Mouse (Mus musculus) liver, adult 2 months (tissue): ENCODE measurements around the gene Slfn2. TPM values are rescaled to one million over a fixed set of nuclear protein-coding genes. Genes with fewer than 3 reads are reported as not detected.

Experiments
- DNase-seq: peaks from one replicate; pipeline ENCODE4 v3.0.0-alpha.2; 2011; ENCODE audit warnings: low read depth, low spot score; ENCODE audit errors: extremely low read depth
- H3K27ac ChIP-seq: fragments of 200-500 bp; replicated peaks from 2 replicates; pipeline ENCODE4 v1.5.1; 2012; ENCODE audit warnings: low read depth, mild to moderate bottlenecking, control low read depth, inconsistent platforms, low read length; ENCODE audit not compliant: insufficient read depth
- H3K27me3 ChIP-seq: fragments of 200-500 bp; 2 replicates; pipeline ENCODE4 v1.6.1; 2012; ENCODE audit warnings: mild to moderate bottlenecking, moderate library complexity, low read length, inconsistent platforms; ENCODE audit not compliant: control insufficient read depth, insufficient read depth
- H3K36me3 ChIP-seq: fragments of 200-500 bp; 2 replicates; pipeline ENCODE4 v1.6.1; 2012; ENCODE audit warnings: low read length, inconsistent platforms; ENCODE audit not compliant: control insufficient read depth, insufficient read depth
- H3K4me1 ChIP-seq: fragments of 200-500 bp; 2 replicates; pipeline ENCODE4 v1.6.1; 2011; ENCODE audit warnings: low read length; ENCODE audit not compliant: control insufficient read depth, insufficient read depth
- H3K4me3 ChIP-seq: fragments of 200-500 bp; 2 replicates; pipeline ENCODE4 v1.5.1; 2011; ENCODE audit warnings: low read depth, mild to moderate bottlenecking, control low read depth, low read length, moderate library complexity; ENCODE audit not compliant: insufficient read depth
- H3K79me2 ChIP-seq: fragments of 200-500 bp; 2 replicates; pipeline ENCODE4 v1.6.1; 2012; ENCODE audit warnings: inconsistent platforms, mild to moderate bottlenecking, low read length, moderate library complexity; ENCODE audit not compliant: control insufficient read depth, insufficient read depth
- H3K9ac ChIP-seq: fragments of 200-500 bp; 2 replicates; pipeline ENCODE4 v1.6.1; 2012; ENCODE audit warnings: low read depth, mild to moderate bottlenecking, control low read depth, inconsistent platforms, low read length
- CTCF ChIP-seq: fragments of 200-500 bp; IDR thresholded peaks from 2 replicates; pipeline ENCODE4 v1.5.1; 2011; ENCODE audit warnings: low read depth, low read length, control low read depth
- POLR2A ChIP-seq: fragments of 200-500 bp; IDR thresholded peaks from 2 replicates; pipeline ENCODE4 v1.6.1; 2011; ENCODE audit warnings: low read length, control low read depth; ENCODE audit not compliant: insufficient read depth; ENCODE audit errors: extremely low read depth
- WGBS: fragments of 180-500 bp; shearing (Covaris S2); methylation state at CpG from one replicate; pipeline ENCODE4 v1.1.7; 2018; 5-methylcytosine and 5-hydroxymethylcytosine counted together
- polyA plus RNA-seq: library from polyadenylated mRNA; depleted of rRNA; stranded (reverse); fragments of >200 nt; gene quantifications from 2 replicates; pipeline ENCODE4 v1.2.3, GENCODE M21; 2012
- total RNA-seq: library from RNA; depleted of rRNA; stranded (reverse); fragments of >200 nt; gene quantifications from 2 replicates; pipeline ENCODE4 v1.2.3, GENCODE M21; 2014

The Slfn2 gene
- total and polyA plus RNA-seq, 2 experiments, result 1.5 to 8.7 TPM

- Histone ChIP-seq H3K79me2 (no peaks in the 10 kb centered on the region; the same call in 1 of the 2 replicates), H3K4me3 (peak overlapping the region; percentile 41; the same call in 1 of the 2 replicates), H3K27me3 (no peaks in the 10 kb centered on the region), H3K36me3 (no peaks in the 10 kb centered on the region), H3K27ac (peak overlapping the region; percentile 71), H3K4me1 (no peaks in the 10 kb centered on the region), H3K9ac (peak overlapping the region; percentile 61; the same call in 1 of the 2 replicates)
- TF ChIP-seq CTCF, result no peak
- 0 out of 2 replicates have a peak, but pooled peaks have one; percentile 11 for TF ChIP-seq POLR2A
- peak; percentile 34 for DNase-seq
- 52% methylated on average over 11 of the region's 11 CpGs for WGBS
These were observed 2.0 kb downstream of the Slfn2 start for GRCm38 (mm10) chr11:83066640-83067531.

- H3K27ac ChIP-seq, result no peak overlapping the region
- TF ChIP-seq POLR2A (no peak), CTCF (0 out of 2 replicates have a peak, but pooled peaks have one; percentile 7)
- H3K79me2 ChIP-seq, result no peaks in the 10 kb centered on the region; the same call in 1 of the 2 replicates
- no peaks in the 10 kb centered on the region for H3K36me3 ChIP-seq
- no peaks in the 10 kb centered on the region for H3K27me3 ChIP-seq
- WGBS, result 76% methylated on average over 4 of the region's 4 CpGs
- H3K4me3 ChIP-seq, result no peak overlapping the region
- no peak for DNase-seq
- H3K9ac ChIP-seq, result no peak overlapping the region
- H3K4me1 ChIP-seq, result no peaks in the 10 kb centered on the region
These were observed 3.2 kb downstream of the Slfn2 start for GRCm38 (mm10) chr11:83067982-83068694.

GRCm38 (mm10) chr11:83070321-83070970 is 5.5 kb downstream of the Slfn2 start:
- Histone ChIP-seq H3K9ac (no peak overlapping the region), H3K27ac (no peak overlapping the region), H3K27me3 (no peaks in the 10 kb centered on the region), H3K4me3 (no peak overlapping the region), H3K4me1 (no peaks in the 10 kb centered on the region), H3K36me3 (no peaks in the 10 kb centered on the region), H3K79me2 (no peaks in the 10 kb centered on the region; the same call in 1 of the 2 replicates)
- 89% methylated on average over 15 of the region's 15 CpGs for WGBS
- no peak for DNase-seq
- TF ChIP-seq POLR2A, result no peak
- no peak for TF ChIP-seq CTCF

GRCm38 (mm10) chr11:83077714-83078422 is 13.0 kb downstream of the Slfn2 start:
- Histone ChIP-seq H3K27me3 (no peaks in the 10 kb centered on the region), H3K4me3 (no peak overlapping the region), H3K9ac (no peak overlapping the region), H3K79me2 (no peaks in the 10 kb centered on the region), H3K36me3 (no peaks in the 10 kb centered on the region), H3K27ac (peak overlapping the region; percentile 51), H3K4me1 (no peaks in the 10 kb centered on the region; the same call in 1 of the 2 replicates)
- WGBS, result 49% methylated on average over 3 of the region's 3 CpGs
- no peak for TF ChIP-seq POLR2A
- no peak for TF ChIP-seq CTCF
- peak; percentile 60 for DNase-seq

GRCm38 (mm10) chr11:83078423-83079140 is 13.7 kb downstream of the Slfn2 start:
- H3K27me3 ChIP-seq, result no peaks in the 10 kb centered on the region
- H3K36me3 ChIP-seq, result no peaks in the 10 kb centered on the region
- no peaks in the 10 kb centered on the region for H3K79me2 ChIP-seq
- peak overlapping the region; percentile 51 for H3K27ac ChIP-seq
- DNase-seq, result no peak
- no peak overlapping the region for H3K9ac ChIP-seq
- 75% methylated on average over 5 of the region's 5 CpGs for WGBS
- no peaks in the 10 kb centered on the region; the same call in 1 of the 2 replicates for H3K4me1 ChIP-seq
- TF ChIP-seq POLR2A (no peak), CTCF (no peak)
- no peak overlapping the region for H3K4me3 ChIP-seq
